Comparison of ENCODE assay signal across 9 mouse cellular contexts in genomic region chr13:60242447-60243109, GRCm38 (mm10).
DNase-seq lines count a peak whose midpoint lies in the region; ATAC-seq and TF ChIP-seq lines count a peak whose summit lies in the region.
"Had no signal": no experiment of that assay in that cellular context is flagged by ENCODE, and none has a peak within 500 bp of the region (broad histone marks: within the 10 kb centered on the region; RNA-seq: fewer than 3 reads in every experiment).

No protein-coding gene starts in this region.

- no peak overlapping the region for H3K4me2 ChIP-seq in neural tube, embryonic 12.5 days (replicated peaks)
- H3K4me2 ChIP-seq in neural tube, embryonic 15.5 days = no peak overlapping the region
- no peak overlapping the region for H3K4me2 ChIP-seq in hindbrain, embryonic 14.5 days (replicated peaks)
- H3K4me2 ChIP-seq in stomach, postnatal 0 days (replicated peaks; ENCODE audit: low read depth) = no peak overlapping the region

- peak; percentile 43 to 57 for DNase-seq in cerebellum, postnatal 10 days
- no peak for DNase-seq in hindbrain, embryonic 14.5 days (ENCODE audit: low spot score)
- no peak for DNase-seq in stomach, postnatal 0 days (ENCODE audit: low spot score)
- DNase-seq in spleen, postnatal 14 days (ENCODE audit: low spot score in 2 of 2) = no peak
- DNase-seq in left cerebral cortex, adult 8-10 months (ENCODE audit: low spot score in 2 of 2) = no peak

- H3K4me1 ChIP-seq in neural tube, embryonic 12.5 days = peaks cover 11% of the 10 kb centered on the region; the same call in 1 of the 2 replicates
- H3K4me1 ChIP-seq in neural tube, embryonic 15.5 days = peaks cover 15% of the 10 kb centered on the region
- H3K4me1 ChIP-seq in hindbrain, embryonic 14.5 days (replicated peaks; ENCODE audit: control insufficient read depth, insufficient read depth, low read length) = peaks cover 9% of the 10 kb centered on the region; the same call in 1 of the 2 replicates
- H3K4me1 ChIP-seq in stomach, postnatal 0 days (replicated peaks; ENCODE audit: control insufficient read depth, insufficient read depth) = no peaks in the 10 kb centered on the region

- H3K27ac ChIP-seq in neural tube, embryonic 12.5 days = no peak overlapping the region
- no peak overlapping the region for H3K27ac ChIP-seq in neural tube, embryonic 15.5 days (replicated peaks)
- H3K27ac ChIP-seq in hindbrain, embryonic 14.5 days = peak overlapping the region; percentile 40; the same call in 1 of the 2 replicates
- peak overlapping the region; percentile 13; the same call in 1 of the 2 replicates for H3K27ac ChIP-seq in stomach, postnatal 0 days (replicated peaks)
- H3K27ac ChIP-seq: macrophage had no signal

- TF ChIP-seq EP300 in stomach, postnatal 0 days (optimal IDR thresholded peaks at IDR 0.05) = no peak

- H3K9me3 ChIP-seq in neural tube, embryonic 12.5 days = no peaks in the 10 kb centered on the region
- H3K9me3 ChIP-seq in neural tube, embryonic 15.5 days (replicated peaks) = no peaks in the 10 kb centered on the region
- no peaks in the 10 kb centered on the region for H3K9me3 ChIP-seq in hindbrain, embryonic 14.5 days (ENCODE audit: control insufficient read depth, low read length)
- no peaks in the 10 kb centered on the region for H3K9me3 ChIP-seq in stomach, postnatal 0 days (ENCODE audit: control insufficient read depth, low read length)

- no peaks in the 10 kb centered on the region for H3K36me3 ChIP-seq in neural tube, embryonic 12.5 days
- no peaks in the 10 kb centered on the region for H3K36me3 ChIP-seq in neural tube, embryonic 15.5 days
- H3K36me3 ChIP-seq in hindbrain, embryonic 14.5 days (replicated peaks; ENCODE audit: control insufficient read depth, insufficient read depth) = no peaks in the 10 kb centered on the region
- H3K36me3 ChIP-seq in stomach, postnatal 0 days (ENCODE audit: control insufficient read depth, insufficient read depth, low read length) = no peaks in the 10 kb centered on the region

- no peaks in the 10 kb centered on the region for H3K27me3 ChIP-seq in neural tube, embryonic 12.5 days (replicated peaks)
- H3K27me3 ChIP-seq in neural tube, embryonic 15.5 days (replicated peaks) = no peaks in the 10 kb centered on the region
- no peaks in the 10 kb centered on the region for H3K27me3 ChIP-seq in hindbrain, embryonic 14.5 days (ENCODE audit: control insufficient read depth, insufficient read depth, low read length)
- no peaks in the 10 kb centered on the region for H3K27me3 ChIP-seq in stomach, postnatal 0 days (ENCODE audit: control insufficient read depth, insufficient read depth, low read length)

- no peak for ATAC-seq in cerebellum, adult (ENCODE audit: insufficient number of reproducible peaks, low FRiP score, low TSS enrichment)
- 0 out of 2 replicates have a peak, but pooled peaks have one; percentile 25 for ATAC-seq in neural tube, embryonic 12.5 days (ENCODE audit: low FRiP score, low read depth)
- no peak for ATAC-seq in neural tube, embryonic 15.5 days (ENCODE audit: low FRiP score)
- no peak for ATAC-seq in hindbrain, embryonic 14.5 days (ENCODE audit: low FRiP score)
- ATAC-seq in stomach, postnatal 0 days (ENCODE audit: low FRiP score, low TSS enrichment) = peak; percentile 38; the same call in 1 of the 2 replicates

- no peak overlapping the region for H3K4me3 ChIP-seq in neural tube, embryonic 12.5 days
- H3K4me3 ChIP-seq in neural tube, embryonic 15.5 days (replicated peaks) = no peak overlapping the region
- no peak overlapping the region for H3K4me3 ChIP-seq in hindbrain, embryonic 14.5 days (replicated peaks; ENCODE audit: low read length)
- no peak overlapping the region for H3K4me3 ChIP-seq in stomach, postnatal 0 days (ENCODE audit: low read depth, low read length)

- WGBS in neural tube, embryonic 12.5 days = 62% methylated on average over 8 of the region's 8 CpGs
- whole genome bisulfite sequencing in neural tube, embryonic 15.5 days = 46% methylated on average over 8 of the region's 8 CpGs
- 59% methylated on average over 8 of the region's 8 CpGs for WGBS in hindbrain, embryonic 14.5 days
- WGBS in stomach, postnatal 0 days = 34% methylated on average over 8 of the region's 8 CpGs

- no peak overlapping the region for H3K9ac ChIP-seq in neural tube, embryonic 12.5 days
- no peak overlapping the region for H3K9ac ChIP-seq in neural tube, embryonic 15.5 days (replicated peaks)
- H3K9ac ChIP-seq in hindbrain, embryonic 14.5 days = no peak overlapping the region
- H3K9ac ChIP-seq in stomach, postnatal 0 days (ENCODE audit: low read length) = no peak overlapping the region

- no peak for TF ChIP-seq CTCF in stomach, postnatal 0 days (IDR thresholded peaks at IDR 0.05; ENCODE audit: low read depth)

Comparison
In these comparisons a context has a peak if more than half of its experiments do, and no peak if none do; other contexts are left out.
1. ATAC-seq: peak in neural tube, embryonic 12.5 days (single experiment) and stomach, postnatal 0 days (single experiment); none in cerebellum, adult (single experiment), neural tube, embryonic 15.5 days (single experiment) and hindbrain, embryonic 14.5 days (single experiment).
2. DNase-seq: peak in cerebellum, postnatal 10 days (2 of 2); none in hindbrain, embryonic 14.5 days (single experiment), stomach, postnatal 0 days (single experiment), spleen, postnatal 14 days (0 of 2) and left cerebral cortex, adult 8-10 months (0 of 2).
3. H3K27ac ChIP-seq: peak in hindbrain, embryonic 14.5 days (single experiment) and stomach, postnatal 0 days (single experiment); none in neural tube, embryonic 12.5 days (single experiment) and neural tube, embryonic 15.5 days (single experiment).